Mouse (Mus musculus) hindbrain, embryonic 12.5 days (tissue): Measurements from ENCODE around the gene Mars. TPM values are rescaled to one million over a fixed set of nuclear protein-coding genes. Genes with fewer than 3 reads are reported as not detected.
"Not testable (repeated sequence)": the region's sequence is repeated elsewhere in the genome, so short reads cannot be mapped to it uniquely, and the experiment has no call there.

Experiments
- ATAC-seq: fragments of 200-750 bp; cut with Nextera tagmentation; 2 replicates; pipeline ENCODE4 v1.8.0; 2017; ENCODE audit warnings: moderate TSS enrichment; ENCODE audit not compliant: low FRiP score
- H3K27ac ChIP-seq: fragments of 300-500 bp; sonication (generic); 2 replicates; pipeline ENCODE4 v1.5.1; 2016; ENCODE audit warnings: mild to moderate bottlenecking
- H3K27me3 ChIP-seq: fragments of 300-500 bp; sonication (generic); 2 replicates; pipeline ENCODE4 v1.6.1; 2016; ENCODE audit warnings: mild to moderate bottlenecking
- H3K36me3 ChIP-seq: fragments of 300-500 bp; sonication (generic); 2 replicates; pipeline ENCODE4 v1.6.1; 2016; ENCODE audit warnings: mild to moderate bottlenecking
- H3K4me1 ChIP-seq: fragments of 300-500 bp; sonication (generic); 2 replicates; pipeline ENCODE4 v1.6.1; 2016
- H3K4me2 ChIP-seq: fragments of 300-500 bp; sonication (generic); replicated peaks from 2 replicates; pipeline ENCODE4 v1.6.1; 2016; ENCODE audit warnings: mild to moderate bottlenecking
- H3K4me3 ChIP-seq: fragments of 300-500 bp; sonication (generic); 2 replicates; pipeline ENCODE4 v1.5.1; 2016; ENCODE audit warnings: mild to moderate bottlenecking
- H3K9ac ChIP-seq: fragments of 300-500 bp; sonication (generic); 2 replicates; pipeline ENCODE4 v1.6.1; 2016; ENCODE audit warnings: mild to moderate bottlenecking, moderate library complexity
- H3K9me3 ChIP-seq: fragments of 300-500 bp; sonication (generic); replicated peaks from 2 replicates; pipeline ENCODE4 v1.6.1; 2016; ENCODE audit warnings: mild to moderate bottlenecking
- WGBS: fragments of 180-500 bp; shearing (Covaris S2); methylation state at CpG from one replicate; pipeline ENCODE4 v1.1.7; 2016; 5-methylcytosine and 5-hydroxymethylcytosine counted together
- polyA plus RNA-seq: library from polyadenylated mRNA; unstranded; fragments of >200 nt; fragmentation: Nextera tagmentation; extraction: Ambion mirVana; gene quantifications from 2 replicates; pipeline ENCODE4 v1.2.1, GENCODE M21; 2016

The Mars gene
- polyA plus RNA-seq, 1 experiment from 2014 or later = 142 TPM

- 76% methylated on average over 7 of the region's 7 CpGs for WGBS
Observed at GRCm38 (mm10) chr10:127319969-127320368, 8.4 kb upstream of the Mars start.

GRCm38 (mm10) chr10:127318009-127318408 lies 6.4 kb upstream of the Mars start:
- no peak overlapping the region for H3K4me2 ChIP-seq

More at GRCm38 (mm10) chr10:127319969-127320368, 8.4 kb upstream of the Mars start:
- no peaks in the 10 kb centered on the region for H3K4me1 ChIP-seq
- ATAC-seq = no peak
- no peak overlapping the region for H3K4me3 ChIP-seq
- H3K9me3 ChIP-seq = no peaks in the 10 kb centered on the region
- peaks cover 30% of the 10 kb centered on the region for H3K27me3 ChIP-seq
- H3K4me2 ChIP-seq = no peak overlapping the region
- H3K27ac ChIP-seq = no peak overlapping the region
- H3K36me3 ChIP-seq = no peaks in the 10 kb centered on the region
- no peak overlapping the region for H3K9ac ChIP-seq

GRCm38 (mm10) chr10:127317277-127317676 lies 5.7 kb upstream of the Mars start:
- Histone ChIP-seq H3K27me3 (peaks cover 5% of the 10 kb centered on the region; the same call in 1 of the 2 replicates), H3K9me3 (no peaks in the 10 kb centered on the region), H3K27ac (no peak overlapping the region), H3K4me1 (no peaks in the 10 kb centered on the region), H3K4me3 (no peak overlapping the region), H3K36me3 (no peaks in the 10 kb centered on the region), H3K4me2 (no peak overlapping the region), H3K9ac (no peak overlapping the region)
- WGBS = 82% methylated on average over 2 of the region's 2 CpGs
- no peak for ATAC-seq

More at GRCm38 (mm10) chr10:127318009-127318408, 6.4 kb upstream of the Mars start:
- Histone ChIP-seq H3K4me3 (no peak overlapping the region), H3K27ac (no peak overlapping the region), H3K9me3 (no peaks in the 10 kb centered on the region), H3K9ac (no peak overlapping the region), H3K4me1 (no peaks in the 10 kb centered on the region), H3K27me3 (peaks cover 12% of the 10 kb centered on the region), H3K36me3 (no peaks in the 10 kb centered on the region)
- ATAC-seq = no peak
- WGBS = 47% methylated on average over 4 of the region's 4 CpGs

GRCm38 (mm10) chr10:127314950-127315349 lies 3.4 kb upstream of the Mars start:
- WGBS = 71% methylated on average over 1 of the region's 1 CpGs
- not testable (repeated sequence) for ATAC-seq

GRCm38 (mm10) chr10:127313516-127313915 lies 1.9 kb upstream of the Mars start:
- 88% methylated on average over 5 of the region's 5 CpGs for WGBS
- not testable (repeated sequence) for ATAC-seq, H3K4me2 ChIP-seq

More at GRCm38 (mm10) chr10:127314950-127315349, 3.4 kb upstream of the Mars start:
- not testable (repeated sequence) for H3K36me3 ChIP-seq, H3K27ac ChIP-seq, H3K9me3 ChIP-seq, H3K27me3 ChIP-seq, H3K9ac ChIP-seq, H3K4me2 ChIP-seq, H3K4me3 ChIP-seq
- peaks cover 11% of the 10 kb centered on the region for H3K4me1 ChIP-seq

GRCm38 (mm10) chr10:127312858-127313257 lies 1.3 kb upstream of the Mars start:
- Histone ChIP-seq H3K27me3 (no peaks in the 10 kb centered on the region), H3K9ac (no peak overlapping the region), H3K4me2 (no peak overlapping the region), H3K4me1 (peaks cover 12% of the 10 kb centered on the region), H3K4me3 (no peak overlapping the region), H3K27ac (no peak overlapping the region), H3K36me3 (peaks cover 16% of the 10 kb centered on the region), H3K9me3 (no peaks in the 10 kb centered on the region)
- WGBS = 82% methylated on average over 4 of the region's 4 CpGs
- ATAC-seq = no peak

More at GRCm38 (mm10) chr10:127313516-127313915, 1.9 kb upstream of the Mars start:
- H3K4me1 ChIP-seq = peaks cover 12% of the 10 kb centered on the region
- not testable (repeated sequence) for H3K27ac ChIP-seq, H3K36me3 ChIP-seq, H3K9ac ChIP-seq, H3K4me3 ChIP-seq, H3K9me3 ChIP-seq, H3K27me3 ChIP-seq

GRCm38 (mm10) chr10:127312356-127312676 lies 730 bp upstream of the Mars start:
- H3K9ac ChIP-seq = peak overlapping the region; percentile 84; the same call in 1 of the 2 replicates
- H3K27me3 ChIP-seq = no peaks in the 10 kb centered on the region
- H3K4me2 ChIP-seq = peak overlapping the region; percentile 80
- ATAC-seq = peak; percentile 53
- H3K9me3 ChIP-seq = no peaks in the 10 kb centered on the region
- peak overlapping the region; percentile 75 for H3K4me3 ChIP-seq
- peaks cover 12% of the 10 kb centered on the region for H3K4me1 ChIP-seq
- 1% methylated on average over 4 of the region's 4 CpGs for WGBS
- H3K27ac ChIP-seq = peak overlapping the region; percentile 64
- H3K36me3 ChIP-seq = peaks cover 21% of the 10 kb centered on the region

GRCm38 (mm10) chr10:127310523-127311475 lies 787 bp downstream of the Mars start:
- H3K27me3 ChIP-seq = no peaks in the 10 kb centered on the region
- peak overlapping the region; percentile 84 for H3K9ac ChIP-seq
- peak overlapping the region; percentile 75 for H3K4me3 ChIP-seq
- H3K27ac ChIP-seq = peak overlapping the region; percentile 64; the same call in 1 of the 2 replicates
- 39% methylated on average over 23 of the region's 23 CpGs for WGBS
- H3K4me2 ChIP-seq = peak overlapping the region; percentile 80
- no peaks in the 10 kb centered on the region for H3K9me3 ChIP-seq
- ATAC-seq = peak; percentile 44
- peaks cover 36% of the 10 kb centered on the region for H3K36me3 ChIP-seq
- peaks cover 12% of the 10 kb centered on the region for H3K4me1 ChIP-seq

- ATAC-seq, H3K9me3 ChIP-seq, H3K27me3 ChIP-seq, H3K27ac ChIP-seq, H3K4me2 ChIP-seq, H3K4me3 ChIP-seq, H3K9ac ChIP-seq: not testable (repeated sequence)
- H3K36me3 ChIP-seq = peaks cover 52% of the 10 kb centered on the region
- peaks cover 12% of the 10 kb centered on the region for H3K4me1 ChIP-seq
- 82% methylated on average over 3 of the region's 3 CpGs for WGBS
Observed at GRCm38 (mm10) chr10:127309167-127309566, 2.4 kb downstream of the Mars start.

- Histone ChIP-seq H3K27me3 (no peaks in the 10 kb centered on the region), H3K36me3 (peaks cover 99% of the 10 kb centered on the region), H3K9ac (no peak overlapping the region), H3K4me1 (no peaks in the 10 kb centered on the region), H3K27ac (no peak overlapping the region), H3K4me3 (no peak overlapping the region), H3K4me2 (no peak overlapping the region), H3K9me3 (no peaks in the 10 kb centered on the region)
- no peak for ATAC-seq
- WGBS = 92% methylated on average over 11 of the region's 11 CpGs
Observed at GRCm38 (mm10) chr10:127303136-127303535, 8.4 kb downstream of the Mars start.

GRCm38 (mm10) chr10:127300361-127300760 lies 11.2 kb downstream of the Mars start:
- 97% methylated on average over 6 of the region's 6 CpGs for WGBS
- H3K9ac ChIP-seq = no peak overlapping the region

GRCm38 (mm10) chr10:127297015-127297871 lies 14.3 kb downstream of the Mars start:
- ATAC-seq = no peak
- Histone ChIP-seq H3K4me3 (no peak overlapping the region), H3K27ac (no peak overlapping the region), H3K4me1 (peaks cover 10% of the 10 kb centered on the region), H3K9ac (no peak overlapping the region), H3K9me3 (no peaks in the 10 kb centered on the region), H3K27me3 (no peaks in the 10 kb centered on the region), H3K36me3 (peaks cover 87% of the 10 kb centered on the region), H3K4me2 (no peak overlapping the region)
- 92% methylated on average over 16 of the region's 16 CpGs for WGBS

More at GRCm38 (mm10) chr10:127300361-127300760, 11.2 kb downstream of the Mars start:
- Histone ChIP-seq H3K27ac (no peak overlapping the region), H3K4me2 (no peak overlapping the region), H3K4me1 (no peaks in the 10 kb centered on the region), H3K9me3 (no peaks in the 10 kb centered on the region), H3K27me3 (no peaks in the 10 kb centered on the region), H3K4me3 (no peak overlapping the region), H3K36me3 (peaks cover 99% of the 10 kb centered on the region)
- ATAC-seq = no peak
